Mouse (Mus musculus) thymus, adult 18-20 months (tissue): ENCODE data around the gene Pard3b.
A peak's percentile ranks its signal among the peaks of the same experiment; 100 is the strongest.

ENCODE experiments used
- DNase-seq, 2 experiments: peaks; one replicate each; pipeline ENCODE4 v3.0.0; 2022; ENCODE audit warnings: mixed read lengths in 2 of 2

The Pard3b gene

GRCm38 (mm10) chr1:61638347-61639111 is at the start of gene Pard3b:
TSS of gene Pard3b (plus strand) at chr1:61638824.
- peak in 1 of 2 experiments; percentile 4 for DNase-seq

GRCm38 (mm10) chr1:61616176-61616575 is 22.4 kb upstream of the Pard3b start:
- DNase-seq = no peak

- DNase-seq = no peak
Measured at GRCm38 (mm10) chr1:61620651-61621050, 18.0 kb upstream of the Pard3b start.

- DNase-seq = no peak
Measured at GRCm38 (mm10) chr1:61629857-61630256, 8.8 kb upstream of the Pard3b start.

GRCm38 (mm10) chr1:61639114-61640093 is 780 bp downstream of the Pard3b start:
- DNase-seq = peak in 1 of 2 experiments; percentile 5

GRCm38 (mm10) chr1:61641880-61642279 is 3.3 kb downstream of the Pard3b start:
- no peak for DNase-seq

GRCm38 (mm10) chr1:61645062-61645461 is 6.4 kb downstream of the Pard3b start:
- no peak for DNase-seq

GRCm38 (mm10) chr1:61649964-61650363 is 11.3 kb downstream of the Pard3b start:
- DNase-seq = no peak

GRCm38 (mm10) chr1:61651454-61652271 is 13.0 kb downstream of the Pard3b start:
- no peak for DNase-seq

- no peak for DNase-seq
Measured at GRCm38 (mm10) chr1:61657760-61658159, 19.1 kb downstream of the Pard3b start.

GRCm38 (mm10) chr1:61659931-61660330 is 21.3 kb downstream of the Pard3b start:
- DNase-seq = no peak

GRCm38 (mm10) chr1:61685221-61685814 is 46.7 kb downstream of the Pard3b start:
- DNase-seq = no peak

GRCm38 (mm10) chr1:61685921-61686320 is 47.3 kb downstream of the Pard3b start:
- DNase-seq = no peak

- no peak for DNase-seq
Measured at GRCm38 (mm10) chr1:61688301-61688700, 49.7 kb downstream of the Pard3b start.

GRCm38 (mm10) chr1:61698462-61699218 is 60.0 kb downstream of the Pard3b start:
- DNase-seq = no peak

- no peak for DNase-seq
Measured at GRCm38 (mm10) chr1:61709812-61710211, 71.2 kb downstream of the Pard3b start.

- no peak for DNase-seq
Measured at GRCm38 (mm10) chr1:61711523-61711922, 72.9 kb downstream of the Pard3b start.

- no peak for DNase-seq
Measured at GRCm38 (mm10) chr1:61729654-61730053, 91.0 kb downstream of the Pard3b start.

GRCm38 (mm10) chr1:61736550-61736949 is 97.9 kb downstream of the Pard3b start:
- no peak for DNase-seq

- no peak for DNase-seq
Measured at GRCm38 (mm10) chr1:61742831-61743230, 104.2 kb downstream of the Pard3b start.

- no peak for DNase-seq
Measured at GRCm38 (mm10) chr1:61747481-61747880, 108.9 kb downstream of the Pard3b start.
